Mouse (Mus musculus) CD4-positive, CD25-positive, alpha-beta regulatory T cell (primary cell): ENCODE data around the gene Cox6a2. TPM values are rescaled to one million over a fixed set of nuclear protein-coding genes. Genes with fewer than 3 reads are reported as not detected.

Experiments used
- polyA plus RNA-seq: library from polyadenylated mRNA; unstranded; fragments of 100-300 nt; shearing (Covaris generic); gene quantifications from one replicate; pipeline ENCODE4 v1.2.1, GENCODE M21; 2017

The Cox6a2 gene
- not detected for polyA plus RNA-seq

GRCm38 (mm10) chr7:128206152-128206551 is at the start of gene Cox6a2:
TSS of gene Cox6a2 (minus strand) at chr7:128206387.

GRCm38 (mm10) chr7:128246496-128247391 is 40.6 kb upstream of the Cox6a2 start, which contains the start of gene Tgfb1i1:
TSS of gene Tgfb1i1 (plus strand) at chr7:128246812.

GRCm38 (mm10) chr7:128237927-128238778 is 32.0 kb upstream of the Cox6a2 start, which contains the start of gene 9130023H24Rik:
TSS of gene 9130023H24Rik (minus strand) at chr7:128238031.

GRCm38 (mm10) chr7:128236856-128237592 is 30.8 kb upstream of the Cox6a2 start, which contains the start of gene Armc5:
TSS of gene Armc5 (plus strand) at chr7:128237342.

Other genes with a start within 250 kb of the Cox6a2 start
- gene Fus, start 238.9 kb downstream of the Cox6a2 start, polyA plus RNA-seq: 152 TPM
- gene Pycard, start 212.5 kb downstream of the Cox6a2 start, polyA plus RNA-seq: 292 TPM
- not detected for gene Trim72, start 202.4 kb downstream of the Cox6a2 start, polyA plus RNA-seq
- 0.92 TPM for gene Itgam, start 143.7 kb downstream of the Cox6a2 start, polyA plus RNA-seq
- not detected for gene Gm49368, start 143.7 kb downstream of the Cox6a2 start, polyA plus RNA-seq
- gene Itgax, start 76.8 kb downstream of the Cox6a2 start, polyA plus RNA-seq: 0.56 TPM
- gene Itgad, start 52.0 kb downstream of the Cox6a2 start, polyA plus RNA-seq: 1.5 TPM
- gene Armc5, start 31.0 kb upstream of the Cox6a2 start, polyA plus RNA-seq: 23.1 TPM
- gene 9130023H24Rik, start 31.6 kb upstream of the Cox6a2 start, polyA plus RNA-seq: 2.6 TPM
- gene Tgfb1i1, start 40.4 kb upstream of the Cox6a2 start, polyA plus RNA-seq: 1.6 TPM
- 0.48 TPM for gene Slc5a2, start 59.3 kb upstream of the Cox6a2 start, polyA plus RNA-seq
- 35.8 TPM for gene BC017158, start 91.8 kb upstream of the Cox6a2 start, polyA plus RNA-seq
- 432 TPM for gene Rgs10, start 212.4 kb upstream of the Cox6a2 start, polyA plus RNA-seq